Mouse (Mus musculus) E14TG2a.4 (cell line): ENCODE measurements around the gene Zfp831.

Source experiments
- CTCF ChIP-seq: conservative IDR thresholded peaks from 2 replicates; pipeline ENCODE4 v1.5.1; 2014; ENCODE audit warnings: low read length
- NANOG ChIP-seq: IDR thresholded peaks from 2 replicates; pipeline ENCODE4 v1.6.1; 2014; ENCODE audit warnings: borderline replicate concordance, low read length, mixed read lengths
- POU5F1 ChIP-seq: IDR thresholded peaks from 2 replicates; pipeline ENCODE4 v1.6.1; 2014; ENCODE audit warnings: low read length, borderline replicate concordance

DNA sequence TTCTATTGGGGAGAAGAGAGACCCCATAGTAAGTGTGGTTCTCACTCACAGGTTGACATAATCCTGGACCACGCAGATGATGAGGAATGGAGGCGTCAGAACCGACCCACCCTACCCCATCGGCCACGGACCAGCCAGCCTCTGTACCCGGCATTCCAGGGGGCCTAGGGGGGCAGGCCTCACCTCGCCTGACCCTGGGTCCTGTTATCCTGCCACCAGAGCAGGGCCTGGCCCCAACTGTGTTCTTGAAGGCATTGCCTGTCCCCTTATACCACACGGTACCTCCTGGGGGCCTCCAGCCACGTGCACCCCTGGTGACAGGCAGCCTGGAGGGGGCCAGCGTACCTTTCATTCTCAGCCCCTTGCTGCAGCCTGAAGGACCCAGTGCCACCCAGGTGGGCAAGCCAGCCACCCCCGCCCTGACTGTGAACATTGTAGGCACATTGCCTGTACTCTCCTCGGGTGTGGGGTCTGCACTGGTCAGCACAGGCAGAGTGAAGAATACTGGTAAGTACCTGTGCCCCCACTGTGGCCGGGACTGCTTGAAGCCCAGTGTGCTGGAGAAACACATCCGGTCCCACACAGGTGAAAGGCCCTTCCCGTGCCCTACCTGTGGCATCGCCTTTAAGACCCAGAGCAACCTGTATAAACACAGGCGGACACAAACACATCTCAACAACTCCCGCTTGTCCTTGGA lies at the start of gene Zfp831:
- no peak for TF ChIP-seq CTCF
- TF ChIP-seq POU5F1, result no peak
- TF ChIP-seq NANOG, result no peak
